Mouse (Mus musculus): Measurements from ENCODE around the gene BC049715.
"Not testable (repeated sequence)": the region's sequence is repeated elsewhere in the genome, so short reads cannot be mapped to it uniquely, and the experiment has no call there.

Gene BC049715

DNA sequence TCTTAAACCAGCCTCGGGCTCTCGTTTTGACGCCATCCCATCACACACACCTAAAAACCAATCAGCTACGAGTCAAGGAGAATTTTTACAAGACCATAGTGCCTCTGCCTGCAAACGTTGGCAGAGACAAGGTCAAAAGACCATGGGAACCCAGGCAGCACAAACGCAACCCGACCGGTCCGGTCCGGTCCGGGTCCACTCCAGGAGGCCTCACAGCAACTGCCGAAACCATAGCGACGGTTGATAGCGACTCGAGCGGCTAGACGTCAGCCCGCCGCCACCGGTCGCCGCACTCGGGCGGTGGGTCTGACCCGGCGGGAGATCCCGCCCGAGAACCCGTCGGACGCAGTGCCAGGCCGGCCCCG, at the start of gene BC049715:
Gene BC049715, plus strand, starts transcription at position 111 of the 365 bp plus-strand sequence.
- DNase-seq (ENCODE audit: low spot score in 2 of 2): no peak

DNA sequence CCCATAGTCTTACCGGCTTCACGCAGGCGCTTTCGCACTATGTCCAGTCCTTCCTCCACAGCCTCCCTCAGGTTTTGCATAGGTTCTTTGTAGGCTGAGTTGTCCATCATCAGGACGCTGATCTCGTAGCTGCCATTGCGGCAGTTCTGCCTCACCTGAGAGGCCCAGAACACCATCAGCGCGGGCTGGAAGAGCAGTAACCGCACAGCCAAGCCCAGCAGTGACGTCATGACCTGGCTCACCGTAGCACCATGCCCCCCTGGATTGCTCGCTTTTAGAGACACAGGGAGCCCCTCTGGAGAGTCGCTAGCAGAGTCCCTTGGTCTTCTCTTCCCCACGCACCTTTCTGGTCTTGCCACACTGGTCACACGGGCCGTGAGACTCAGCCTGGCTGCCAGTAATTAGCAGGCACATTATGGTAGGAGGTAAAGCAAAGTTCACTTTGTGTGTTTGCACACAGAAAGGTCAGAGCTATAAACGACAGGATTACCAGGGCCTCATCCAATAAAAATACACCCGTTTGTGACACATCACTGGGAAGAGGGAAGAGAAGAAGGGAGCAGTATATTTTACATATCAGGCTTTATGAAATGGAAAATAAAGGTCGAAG, 45.9 kb upstream of the BC049715 start, which contains the start of gene Gucy2c:
Gene Gucy2c, minus strand, starts transcription at position 389 of the 610 bp plus-strand sequence.
- DNase-seq (ENCODE audit: low spot score in 2 of 2): no peak

DNA sequence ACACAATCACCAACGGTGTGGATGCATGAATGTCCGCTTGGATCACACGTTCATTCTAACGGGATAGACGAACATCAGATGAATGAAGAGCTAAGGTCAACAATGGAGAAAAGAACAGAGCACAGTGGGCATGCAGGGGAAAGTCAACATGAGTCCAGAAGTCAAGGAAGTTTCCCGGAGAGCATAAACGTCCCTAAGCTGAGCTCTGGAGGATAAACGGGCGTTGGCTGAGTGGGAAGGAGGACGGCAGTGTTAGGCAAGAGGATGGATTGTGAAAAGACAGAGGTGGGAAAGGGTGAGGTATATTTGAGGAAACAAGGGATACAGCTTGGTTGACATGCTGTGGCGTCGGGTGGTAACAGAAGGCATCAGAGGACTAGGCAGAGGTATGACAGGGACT, 45.3 kb upstream of the BC049715 start:
- no peak for DNase-seq (ENCODE audit: low spot score in 2 of 2)

DNA sequence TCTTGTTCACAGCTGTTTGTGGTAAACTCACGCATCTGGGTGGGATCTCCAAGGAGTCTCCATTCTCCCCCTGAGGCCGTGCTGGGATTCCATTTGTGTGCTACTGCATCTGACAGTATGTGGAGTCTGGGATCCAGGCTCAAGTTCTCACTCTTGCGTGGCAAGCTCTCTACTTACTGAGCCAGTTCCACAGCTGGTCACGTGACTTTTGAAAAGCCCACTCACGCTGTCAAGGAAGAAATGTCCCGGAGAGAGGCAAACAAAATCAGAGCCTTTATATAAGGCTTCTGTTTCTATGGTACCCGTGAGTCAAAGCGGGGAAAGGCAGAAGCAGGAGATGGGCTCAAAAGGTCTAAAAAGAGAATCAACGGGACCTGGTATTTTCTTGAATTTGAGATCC, 44.7 kb upstream of the BC049715 start:
- no peak for DNase-seq (ENCODE audit: low spot score in 2 of 2)

DNA sequence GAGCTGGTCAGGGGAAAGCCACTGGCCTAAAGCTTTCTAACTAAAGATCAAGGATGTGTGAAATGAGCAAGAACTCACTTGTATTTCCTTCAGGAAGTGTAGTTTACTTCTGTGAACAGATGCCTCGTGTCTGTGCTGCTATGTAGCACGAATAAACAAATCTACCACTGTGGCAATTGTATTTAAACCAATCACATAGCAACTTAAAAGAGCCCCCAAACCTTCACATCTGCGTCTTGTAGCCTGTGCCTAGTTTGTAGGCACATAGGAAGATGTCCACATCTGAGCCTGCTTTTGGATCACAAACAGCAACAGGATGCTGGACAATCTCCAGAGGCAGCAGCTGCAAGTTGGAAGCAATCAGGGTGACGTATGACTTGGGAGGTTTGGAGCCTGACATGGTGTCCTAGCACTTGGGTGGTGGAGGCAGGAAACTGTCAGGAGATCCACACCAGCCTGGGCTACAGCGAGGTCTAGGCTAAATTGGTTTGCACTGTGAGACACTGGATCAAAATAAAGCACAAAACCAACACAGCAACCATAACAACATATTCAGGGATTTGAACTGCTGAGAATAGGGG, 37.9 kb upstream of the BC049715 start:
- peak; percentile 81 to 86 for DNase-seq (ENCODE audit: low spot score in 2 of 2)

DNA sequence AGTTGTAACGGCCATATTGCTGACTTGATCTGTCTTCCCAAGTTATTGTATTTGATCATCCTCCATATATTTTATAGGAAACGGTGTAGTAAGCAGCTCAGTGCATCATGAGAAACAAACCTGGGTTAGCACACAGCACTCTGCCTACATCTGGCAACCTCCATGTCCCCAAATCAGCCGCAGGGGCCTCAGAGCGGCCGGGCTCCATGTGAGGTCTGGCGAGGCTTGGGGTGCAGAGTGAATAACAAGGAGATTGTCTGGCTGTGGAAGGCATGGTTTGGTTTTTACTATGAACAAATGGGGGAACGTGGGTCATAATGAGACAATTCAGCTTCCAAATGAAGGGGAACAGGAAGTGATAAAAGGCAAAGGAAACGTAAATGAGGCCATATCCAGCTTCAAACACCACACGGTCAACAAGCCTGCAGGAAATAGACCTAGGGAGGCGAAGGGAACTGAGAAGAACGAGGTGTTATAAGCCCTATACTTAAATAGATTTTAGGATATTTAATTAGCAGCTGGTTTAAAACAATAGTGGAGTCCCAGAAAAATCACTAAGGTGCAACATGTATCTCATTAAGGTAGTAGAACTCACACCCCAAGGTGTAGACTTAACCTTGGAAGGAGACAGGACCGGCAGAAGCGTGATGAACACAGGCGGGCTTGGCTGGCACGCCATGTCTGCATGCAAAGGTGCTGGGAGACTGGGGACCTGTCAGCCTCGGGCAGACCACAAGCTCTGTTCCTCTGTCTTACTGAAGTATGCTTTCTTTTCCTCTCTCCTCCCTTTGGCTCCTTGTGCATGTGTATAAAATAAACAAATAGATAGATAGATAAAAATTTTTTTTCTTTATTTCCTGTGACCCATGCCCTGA, 34.3 kb upstream of the BC049715 start:
- no peak for DNase-seq (ENCODE audit: low spot score in 2 of 2)

DNA sequence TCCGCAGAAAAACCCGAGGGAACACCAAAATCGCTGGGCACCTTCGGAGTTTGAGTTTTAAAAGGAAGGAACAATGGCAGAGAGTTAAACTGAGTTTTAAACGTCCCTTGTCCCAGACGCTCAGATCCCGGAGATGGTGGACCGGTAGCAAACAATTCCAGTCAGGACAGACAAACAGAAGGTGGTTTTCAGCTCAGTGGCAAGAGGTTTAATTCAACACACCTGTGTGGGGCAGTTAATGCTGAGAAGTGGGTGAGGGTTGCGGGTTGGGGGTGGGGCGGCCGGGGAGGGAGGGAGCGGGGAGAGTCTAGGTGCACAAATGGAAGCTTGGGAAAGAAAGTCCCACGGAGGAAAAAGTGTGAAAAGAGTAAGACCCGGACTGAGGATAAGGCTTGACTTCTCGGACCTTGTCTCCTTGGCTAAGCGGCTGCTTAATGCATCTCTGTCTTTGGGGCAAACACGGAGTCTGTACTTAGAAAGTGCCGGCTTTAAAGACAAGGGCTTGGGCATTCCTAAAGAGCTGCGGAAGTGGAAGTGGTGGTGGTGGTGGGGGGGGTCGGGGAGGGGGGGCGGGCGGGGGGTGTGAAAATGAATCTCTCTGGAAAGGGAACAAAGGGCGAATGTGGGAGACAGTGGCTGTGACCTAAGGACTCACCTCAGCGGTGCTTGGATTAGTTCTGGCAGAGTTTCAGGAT, 33.4 kb upstream of the BC049715 start:
- DNase-seq (ENCODE audit: low spot score in 2 of 2): no peak

DNA sequence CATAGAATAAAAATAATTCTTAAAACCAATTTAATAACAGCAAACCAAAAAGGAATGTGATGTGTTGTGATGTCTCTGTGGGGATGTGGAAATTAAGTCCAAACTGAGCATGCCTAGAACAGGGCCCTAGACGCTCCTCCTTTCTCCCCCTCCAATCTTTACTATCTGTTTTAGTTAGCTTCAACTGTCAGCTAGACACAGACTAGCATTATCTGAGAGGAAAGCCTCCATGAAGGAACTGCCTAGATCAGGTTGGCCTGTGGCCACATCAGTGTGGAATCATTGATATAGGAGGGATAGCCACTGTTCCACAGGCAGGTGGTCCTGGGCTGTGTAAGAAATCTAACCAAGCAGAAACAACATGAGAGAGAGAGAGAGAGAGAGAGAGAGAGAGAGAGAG, 32.3 kb upstream of the BC049715 start:
- no peak for DNase-seq (ENCODE audit: low spot score in 2 of 2)

DNA sequence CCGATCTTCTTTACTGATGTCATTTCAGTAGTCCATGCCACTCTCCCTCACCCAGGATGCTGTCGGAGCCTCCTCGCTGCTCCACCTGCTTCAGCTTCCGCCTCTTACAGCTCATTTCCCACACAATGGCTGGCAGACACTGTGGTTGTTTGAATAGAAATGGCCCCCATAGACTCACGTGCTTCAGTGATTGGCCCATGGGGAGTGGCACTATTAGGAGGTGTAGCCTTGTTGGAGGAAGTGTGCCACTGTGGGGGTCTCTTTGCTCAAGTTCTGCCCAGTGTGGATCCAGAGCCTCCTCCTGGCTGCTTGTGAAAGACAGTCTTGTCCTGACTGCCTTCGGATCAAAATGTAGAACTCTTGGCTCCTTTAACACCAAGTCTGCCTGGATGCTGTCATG, 31.6 kb upstream of the BC049715 start:
- no peak for DNase-seq (ENCODE audit: low spot score in 2 of 2)

DNA sequence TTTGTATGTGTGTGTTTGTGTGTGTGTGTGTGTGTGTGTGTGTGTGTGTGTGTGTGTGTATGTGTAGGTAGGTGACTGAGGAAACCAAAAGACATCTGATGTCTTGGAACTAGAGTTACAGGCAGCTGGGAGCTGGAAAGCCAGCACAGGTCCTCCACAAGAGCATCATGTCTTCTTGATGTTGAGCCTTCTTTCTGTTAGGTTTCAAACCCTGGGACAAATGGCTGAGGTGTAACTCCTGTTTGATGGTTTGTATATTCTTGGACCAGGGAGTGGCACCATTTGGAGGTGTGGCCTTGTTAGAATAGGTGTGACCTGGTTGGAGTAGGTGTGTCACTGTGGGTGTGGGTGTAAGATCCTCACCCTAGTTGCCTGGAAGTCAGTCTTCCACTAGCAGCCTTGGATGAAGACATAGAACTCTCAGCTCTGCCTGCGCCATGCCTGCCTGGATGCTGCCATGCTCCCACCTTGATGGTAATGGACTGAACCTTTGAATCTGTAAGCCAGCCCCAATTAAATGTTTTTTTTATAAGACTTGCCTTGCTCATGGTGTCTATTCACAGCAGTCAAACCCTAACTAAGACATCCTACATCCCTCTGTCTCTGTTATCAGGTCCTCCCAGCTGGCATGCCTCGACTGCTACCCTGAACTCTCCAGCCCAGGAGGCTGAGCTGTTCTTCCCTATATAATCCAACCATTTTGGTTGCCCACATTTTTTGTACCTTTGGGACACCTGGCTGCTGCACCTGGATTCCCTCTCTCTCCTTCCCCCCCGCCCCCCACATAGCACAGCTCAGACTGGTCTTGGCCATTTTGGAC, 29.3 kb upstream of the BC049715 start:
- not testable (repeated sequence) for DNase-seq (ENCODE audit: low spot score in 2 of 2)

DNA sequence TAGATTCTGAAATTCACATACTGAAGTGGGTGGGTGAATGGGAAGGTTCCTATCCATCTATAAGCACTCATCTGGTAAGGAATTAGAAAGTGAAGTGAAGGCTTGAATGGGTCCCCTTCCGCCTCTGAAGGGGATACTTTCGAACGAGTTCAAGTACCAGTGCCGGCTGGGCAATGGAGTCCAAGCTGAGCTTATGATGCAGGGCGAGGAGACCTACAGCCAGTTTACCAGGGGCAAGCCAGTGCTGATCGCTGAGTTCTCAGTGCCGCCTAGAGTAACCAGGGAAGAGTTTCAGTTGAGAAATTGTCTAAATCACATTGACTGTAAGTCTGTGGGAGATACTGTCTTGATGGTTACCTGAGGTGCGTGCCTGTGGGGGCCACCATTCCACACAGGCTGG, 26.7 kb upstream of the BC049715 start:
- no peak for DNase-seq (ENCODE audit: low spot score in 2 of 2)

DNA sequence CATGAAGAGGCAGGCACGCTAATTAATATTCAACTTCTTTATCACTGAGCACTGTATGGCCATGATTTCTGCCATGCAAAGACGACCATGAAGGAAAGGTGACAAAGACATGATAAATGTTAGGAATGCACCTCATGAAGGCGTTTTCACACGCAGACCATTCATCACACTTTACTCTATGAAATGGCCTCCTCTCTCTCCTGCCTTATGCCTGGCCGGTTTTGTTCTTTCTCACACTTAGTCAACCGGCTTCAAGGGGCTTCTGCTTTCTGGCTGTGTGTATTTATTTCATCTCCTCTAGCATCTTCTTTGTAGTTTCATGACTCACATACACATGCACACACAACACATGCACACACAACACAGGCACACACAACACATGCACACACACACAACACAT, 26.2 kb upstream of the BC049715 start:
- no peak for DNase-seq (ENCODE audit: low spot score in 2 of 2)

DNA sequence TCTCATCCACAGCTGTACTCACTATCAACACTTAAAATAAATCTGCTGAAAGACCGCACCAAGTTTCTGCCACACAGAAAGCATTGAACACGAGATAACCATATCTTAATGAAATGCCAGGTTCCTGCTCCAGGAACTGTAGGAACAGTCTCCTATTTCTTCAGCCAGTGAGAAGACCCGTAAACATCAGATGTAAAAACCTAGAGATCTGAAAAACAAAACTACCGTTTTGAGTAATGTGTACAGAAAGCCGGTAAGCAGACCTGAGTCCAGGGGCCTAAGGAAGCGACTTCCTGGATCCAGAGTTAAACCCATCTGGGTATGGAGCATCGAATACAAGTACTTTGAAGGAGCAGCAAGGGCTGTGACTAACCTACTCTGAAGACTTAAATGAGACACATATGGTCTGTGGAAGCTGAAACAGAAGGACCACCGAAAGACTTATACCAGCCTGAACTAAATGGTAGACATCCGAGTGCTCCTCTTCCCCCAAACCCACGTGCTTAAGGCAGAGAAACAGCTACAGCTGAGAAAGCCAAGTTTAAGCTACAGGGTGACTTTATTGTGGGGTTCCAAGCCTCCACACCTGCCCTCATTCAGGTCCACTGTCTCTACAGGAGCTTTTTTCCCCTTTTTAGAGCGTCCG, 24.2 kb upstream of the BC049715 start:
- DNase-seq (ENCODE audit: low spot score in 2 of 2): no peak

DNA sequence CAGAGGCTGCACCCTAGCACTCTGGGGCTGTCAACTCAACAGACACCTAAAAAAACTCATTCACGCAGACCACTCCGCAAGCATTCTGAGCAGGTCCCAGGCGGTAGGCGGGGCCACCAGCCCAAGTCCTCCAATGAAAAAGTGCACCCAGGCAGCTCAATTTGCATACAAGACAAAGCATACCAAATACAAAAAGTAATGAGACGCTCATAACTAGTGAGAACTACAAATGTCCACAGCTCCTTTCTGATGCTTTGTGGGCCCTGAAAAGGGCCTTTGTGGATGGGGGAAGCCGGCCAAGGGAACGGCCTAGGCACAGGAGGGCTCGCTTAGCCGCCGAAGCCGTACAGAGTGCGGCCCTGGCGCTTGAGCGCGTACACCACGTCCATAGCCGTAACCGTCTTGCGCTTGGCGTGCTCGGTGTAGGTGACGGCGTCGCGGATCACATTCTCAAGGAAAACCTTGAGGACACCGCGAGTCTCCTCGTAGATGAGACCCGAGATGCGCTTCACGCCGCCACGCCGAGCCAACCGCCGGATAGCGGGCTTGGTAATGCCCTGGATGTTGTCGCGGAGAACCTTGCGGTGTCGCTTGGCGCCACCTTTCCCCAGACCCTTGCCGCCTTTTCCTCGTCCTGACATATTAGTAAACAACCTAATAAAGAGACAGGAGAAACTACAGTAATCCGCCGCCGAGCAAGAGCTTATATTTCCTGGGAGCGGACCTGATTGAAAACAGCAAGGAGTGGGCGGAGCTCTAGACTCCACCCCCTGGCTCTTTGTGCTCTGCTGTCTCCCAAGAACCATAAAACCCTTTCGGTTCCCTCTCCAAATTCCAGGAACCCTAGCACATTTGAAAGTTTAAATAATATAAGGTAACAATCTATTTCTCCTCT, 23.4 kb upstream of the BC049715 start, which contains the start of gene Hist4h4:
Gene Hist4h4, minus strand, starts transcription at position 677 of the 895 bp plus-strand sequence.
- DNase-seq (ENCODE audit: low spot score in 2 of 2): peak; percentile 93 to 97

DNA sequence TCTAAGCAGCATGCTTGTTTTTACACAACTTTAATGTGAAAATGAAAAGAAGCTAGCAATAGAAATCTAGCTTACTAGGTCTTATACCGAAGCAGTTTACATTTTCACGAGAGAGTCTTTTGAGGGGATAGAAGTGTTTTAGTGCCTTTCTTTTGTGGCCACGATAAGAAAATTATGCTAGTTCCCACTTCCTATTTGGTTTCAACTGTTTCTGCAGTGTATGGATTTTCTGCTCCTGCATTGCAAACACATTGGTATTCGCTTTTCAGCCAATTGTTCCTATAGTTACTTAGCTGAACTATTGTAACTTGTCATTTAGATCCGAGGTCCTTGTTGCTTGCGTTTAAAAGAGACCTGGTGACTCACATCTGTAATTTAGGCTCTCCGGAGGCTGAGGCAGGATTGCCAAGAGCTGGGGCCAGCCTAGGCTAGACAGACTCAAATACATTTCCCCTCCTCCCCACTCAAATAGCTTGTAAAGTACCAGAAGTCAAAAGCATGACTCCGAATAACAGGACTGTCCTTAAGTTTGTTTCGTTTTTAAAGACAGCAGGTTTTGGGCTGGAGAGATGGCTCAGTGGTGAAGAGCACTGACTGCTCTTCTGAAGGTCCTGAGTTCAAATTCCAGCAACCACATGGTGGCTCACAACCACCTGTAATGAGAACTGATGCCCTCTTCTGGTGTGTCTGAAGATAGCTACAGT, 22.6 kb upstream of the BC049715 start:
- DNase-seq (ENCODE audit: low spot score in 2 of 2): no peak

DNA sequence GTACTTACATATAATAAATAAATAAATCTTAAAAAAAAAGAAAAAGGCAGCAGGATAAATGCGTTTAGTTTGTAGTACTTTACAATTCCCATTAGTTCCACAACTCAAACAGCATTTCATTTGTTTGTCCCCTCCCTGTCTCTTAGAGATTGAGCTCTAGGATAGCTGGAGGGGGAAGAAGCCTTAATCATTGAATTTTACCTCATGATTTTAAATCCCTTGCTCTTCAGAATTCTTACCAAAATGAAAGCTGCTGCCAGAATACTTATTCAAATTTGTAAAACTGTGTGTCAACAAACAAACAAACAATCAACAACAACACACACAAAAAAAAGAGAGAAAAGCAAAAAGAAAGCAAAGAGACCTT, 22.0 kb upstream of the BC049715 start:
- DNase-seq (ENCODE audit: low spot score in 2 of 2): no peak

DNA sequence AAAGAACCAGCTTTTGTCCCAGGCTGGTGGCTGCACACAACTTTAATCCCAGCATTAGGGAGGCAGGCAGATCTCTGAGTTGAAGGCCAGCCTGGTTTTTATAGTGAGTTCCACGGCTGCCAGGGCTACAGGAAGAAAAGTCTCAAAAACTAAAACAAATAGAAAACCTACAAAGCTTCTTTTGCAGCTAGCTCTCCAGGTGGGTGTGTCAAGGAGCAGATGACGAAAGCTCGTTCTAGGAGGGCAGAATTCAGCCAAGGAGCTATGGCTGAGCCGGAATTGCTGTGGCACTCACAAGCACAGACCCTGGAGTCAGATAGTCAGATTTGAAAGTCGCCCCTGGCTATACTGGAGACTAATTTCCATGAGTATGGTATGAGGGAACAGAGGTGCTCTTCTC, 20.6 kb upstream of the BC049715 start:
- DNase-seq (ENCODE audit: low spot score in 2 of 2): no peak

DNA sequence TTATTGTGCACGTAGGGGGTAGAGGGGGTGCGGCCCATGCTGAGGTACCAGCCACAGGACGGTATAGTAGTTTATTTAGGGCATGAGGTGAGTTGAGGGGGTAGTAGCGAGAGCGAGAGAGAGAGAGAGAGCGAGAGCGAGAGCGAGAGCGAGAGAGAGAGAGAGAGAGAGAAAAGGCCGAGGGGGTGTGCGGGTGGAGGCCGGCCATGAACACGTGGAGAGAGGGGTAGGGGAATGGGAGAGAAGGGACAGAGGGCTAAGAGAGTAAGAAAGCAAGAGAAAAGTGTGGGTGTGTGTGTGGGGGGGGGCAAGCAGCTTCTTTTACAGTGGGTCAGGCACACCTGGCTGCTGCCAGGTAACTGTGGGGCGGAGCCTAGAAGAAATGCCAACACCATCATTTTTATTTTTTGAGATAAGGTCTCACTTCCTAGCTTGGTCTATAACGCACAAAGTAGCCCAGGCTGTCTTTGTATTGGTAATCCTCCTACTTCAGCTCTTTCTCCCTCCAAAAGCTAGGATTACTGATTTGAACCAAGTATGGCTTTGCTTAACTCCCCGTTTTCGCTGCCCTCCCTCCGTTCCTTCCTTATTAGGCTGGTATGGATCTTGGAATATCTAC, 19.9 kb upstream of the BC049715 start:
- DNase-seq (ENCODE audit: low spot score in 2 of 2): no peak

DNA sequence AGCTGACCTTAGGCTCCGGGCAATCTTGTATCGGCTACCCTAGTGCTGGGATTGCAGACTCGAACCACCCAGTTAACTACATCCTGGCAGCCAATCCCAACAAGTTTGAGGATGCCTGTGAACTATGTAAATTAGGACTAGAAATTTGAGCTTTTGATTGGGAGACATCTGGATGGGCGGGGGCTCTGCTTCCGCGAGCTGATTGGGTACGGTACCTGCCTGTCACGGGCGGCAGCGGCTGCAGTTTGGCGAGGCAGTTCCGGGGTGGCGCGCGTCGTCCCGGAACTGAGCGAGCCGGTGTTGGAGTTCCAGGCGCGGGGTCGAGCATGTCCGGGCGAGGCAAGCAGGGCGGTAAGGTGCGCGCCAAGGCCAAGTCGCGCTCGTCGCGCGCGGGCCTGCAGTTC, 19.4 kb upstream of the BC049715 start, which contains the start of gene H2afj:
Gene H2afj, plus strand, starts transcription at position 231 of the 404 bp plus-strand sequence.
- DNase-seq (ENCODE audit: low spot score in 2 of 2): peak; percentile 98

All from heart, adult 9 months (tissue).